Mouse (Mus musculus): ENCODE data around the gene Smdt1.

Smdt1 gene

DNA sequence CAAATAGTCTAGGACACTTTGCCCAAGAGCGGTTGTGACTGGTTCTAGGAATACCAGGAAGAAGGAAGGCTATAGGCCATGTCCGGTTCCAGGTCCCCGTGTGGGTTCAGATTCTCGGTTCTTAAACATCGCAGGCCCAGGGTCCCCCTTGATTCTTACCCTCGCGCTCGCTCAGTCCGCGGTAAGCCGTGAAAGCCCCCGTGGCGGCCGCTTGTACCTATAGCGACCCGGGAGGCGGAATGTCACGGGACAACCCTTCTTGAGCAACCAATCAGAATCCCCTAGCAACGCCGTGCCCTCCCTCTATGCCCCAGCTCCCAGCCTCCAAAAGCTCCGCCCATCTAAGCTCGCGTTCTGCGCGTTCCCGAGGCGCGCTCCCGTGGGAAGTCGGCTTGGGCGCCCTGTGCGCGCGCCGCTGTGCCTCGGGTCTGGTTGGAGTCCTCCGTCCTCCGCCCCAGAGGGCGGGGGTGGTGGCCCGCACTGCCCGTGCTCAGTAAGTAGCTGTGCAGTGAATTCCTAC is at the start of gene Smdt1, which contains the start of the genes Naga and Pheta2:
Smdt1 (plus strand) TSS at position 367 of the 520 bp plus-strand sequence.
Naga (minus strand) TSS at position 333 of the 520 bp plus-strand sequence.
Pheta2 (plus strand) TSS at position 350 of the 520 bp plus-strand sequence.
- peak; percentile 98 for DNase-seq (ENCODE audit: extremely low spot score)

DNA sequence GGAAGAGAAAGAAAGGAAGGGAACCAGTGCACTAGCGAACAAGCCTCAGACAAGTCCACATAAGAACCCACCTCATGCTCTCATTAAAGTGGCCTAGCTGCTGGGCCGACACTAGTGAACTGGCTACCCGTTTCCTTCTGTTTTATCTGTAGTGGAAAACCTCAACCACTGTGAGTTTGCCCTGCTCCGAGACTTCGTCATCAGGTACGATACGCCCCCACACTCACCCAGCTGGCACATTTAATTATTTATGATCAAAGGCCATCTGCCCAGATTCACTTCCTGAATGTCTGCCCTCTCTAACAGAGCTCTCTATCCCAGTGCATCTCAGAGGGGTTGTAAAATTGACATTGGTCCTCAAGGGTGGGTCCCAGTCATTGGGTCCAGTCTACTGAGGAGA is 48.5 kb upstream of the Smdt1 start:
- DNase-seq (ENCODE audit: extremely low spot score) = no peak

DNA sequence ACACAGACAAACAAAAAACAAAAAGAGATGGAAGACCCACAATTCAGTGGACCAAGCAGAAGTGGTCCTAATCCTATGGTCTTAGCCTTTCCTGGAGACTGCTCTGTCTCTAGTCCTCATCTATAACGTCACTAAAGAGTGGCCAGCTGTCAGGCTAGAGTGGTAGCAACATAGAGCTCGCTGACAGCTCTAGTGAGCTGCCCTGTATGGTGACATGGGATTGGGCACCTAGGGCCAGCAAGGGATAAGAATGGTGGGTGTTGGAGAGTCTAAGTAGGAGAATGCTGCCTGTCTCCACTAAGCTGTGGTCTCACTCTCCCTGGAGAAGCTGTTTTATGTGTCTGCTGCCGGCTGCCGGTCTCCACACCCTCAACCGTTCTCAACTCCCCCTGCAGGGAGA is 45.9 kb upstream of the Smdt1 start:
- DNase-seq (ENCODE audit: extremely low spot score) = no peak

DNA sequence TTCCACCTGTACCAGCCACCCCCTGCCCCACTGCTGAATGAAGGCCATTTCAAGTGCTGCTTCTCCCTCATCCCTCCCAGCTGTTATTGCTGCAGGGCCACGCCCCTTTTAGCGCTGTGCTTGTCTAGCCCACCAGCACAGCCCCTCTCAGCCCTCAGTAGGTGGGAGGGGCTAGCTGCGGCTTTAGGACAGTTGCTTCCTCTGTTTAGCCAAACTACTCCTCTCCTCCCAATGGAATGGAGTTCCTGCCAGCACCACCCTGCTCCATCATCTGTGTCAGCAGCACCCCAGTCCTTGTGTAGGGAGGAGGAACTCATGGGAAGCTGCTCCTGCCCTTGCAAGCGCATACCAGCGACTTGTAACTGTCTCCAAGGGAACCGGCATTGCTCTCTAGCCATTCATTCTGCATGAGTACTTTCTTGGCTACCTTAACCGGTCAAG is 45.5 kb upstream of the Smdt1 start:
- DNase-seq (ENCODE audit: extremely low spot score) = peak; percentile 74

DNA sequence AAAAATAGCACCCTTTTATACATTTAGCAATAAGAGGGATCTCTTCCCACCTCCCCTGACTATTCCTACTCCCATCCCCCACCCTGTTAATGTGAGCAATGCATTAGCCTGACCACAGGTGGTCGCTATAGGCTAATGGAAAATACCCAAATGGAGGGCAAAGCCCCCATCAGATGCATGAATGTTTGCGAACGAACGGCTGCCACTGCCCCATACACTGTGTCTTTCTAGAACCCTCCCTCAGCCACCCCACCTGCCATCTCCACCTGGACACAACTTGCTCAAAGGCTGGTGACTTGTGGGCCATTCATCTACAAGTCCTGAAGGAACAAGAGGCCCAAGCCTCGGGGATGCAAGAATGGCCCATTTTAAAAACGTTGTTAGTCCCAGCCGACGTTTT is 44.7 kb upstream of the Smdt1 start:
- peak; percentile 56 for DNase-seq (ENCODE audit: extremely low spot score)

DNA sequence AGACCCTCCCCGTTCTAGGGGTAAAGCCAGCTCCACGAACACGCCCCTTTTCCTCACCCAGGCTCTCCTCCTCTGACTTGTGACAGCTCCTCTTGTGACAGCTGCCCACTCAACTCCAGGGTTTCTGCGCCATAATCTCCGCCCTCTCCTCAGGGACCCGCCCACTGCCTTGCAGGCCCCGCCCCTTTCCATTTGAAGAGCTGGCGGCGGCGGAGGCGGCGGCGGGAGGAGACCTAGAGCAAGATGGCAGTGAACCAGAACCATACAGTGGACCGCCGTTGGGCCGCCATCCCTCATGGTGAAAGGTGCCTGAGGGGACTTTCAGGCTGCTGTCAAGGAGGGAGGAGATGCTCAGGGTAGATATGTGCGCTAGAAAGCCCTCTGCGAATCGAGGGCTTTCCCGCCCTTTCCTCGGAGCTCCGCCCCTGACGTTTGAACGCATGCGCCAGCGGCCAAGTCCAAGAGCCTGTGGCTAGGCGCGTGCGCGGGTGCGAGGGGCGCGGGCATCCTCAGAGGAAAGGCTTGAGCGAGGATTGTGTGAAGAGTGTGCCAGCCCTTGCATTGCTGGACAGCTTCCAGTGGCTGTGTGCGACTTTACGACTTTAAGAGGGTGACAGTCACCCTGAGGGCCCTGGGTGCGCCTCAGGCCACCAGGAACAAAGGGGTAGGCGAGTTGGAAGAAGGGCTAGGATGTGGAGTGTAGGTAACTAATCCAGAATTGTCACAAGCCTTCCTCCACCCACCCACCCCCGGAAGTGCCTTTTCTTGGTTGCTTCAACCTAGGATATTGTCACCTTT is 39.8 kb upstream of the Smdt1 start, which contains the start of gene Wbp2nl:
Wbp2nl (plus strand) TSS at position 191 of the 798 bp plus-strand sequence.
- no peak for DNase-seq (ENCODE audit: extremely low spot score)

DNA sequence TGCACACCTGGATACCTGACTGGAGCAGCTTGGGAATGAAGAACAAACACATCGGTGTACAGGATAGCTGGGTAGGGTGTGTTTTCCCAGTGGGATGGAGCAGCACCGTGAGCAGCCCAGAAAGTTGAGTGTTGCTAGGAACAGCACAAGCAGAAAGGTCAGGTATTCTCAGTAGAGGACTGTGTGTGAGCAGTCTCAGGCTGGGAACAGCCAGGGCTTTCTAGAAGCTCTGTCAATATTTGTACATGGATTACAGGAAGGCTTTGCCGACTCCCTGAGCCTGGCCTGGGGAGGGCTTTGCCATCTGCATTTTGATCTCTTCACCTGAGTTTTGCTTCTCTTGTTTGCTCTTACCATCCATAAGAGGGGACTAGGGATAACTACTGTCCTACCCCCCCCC is 31.7 kb upstream of the Smdt1 start:
- DNase-seq (ENCODE audit: extremely low spot score) = no peak

DNA sequence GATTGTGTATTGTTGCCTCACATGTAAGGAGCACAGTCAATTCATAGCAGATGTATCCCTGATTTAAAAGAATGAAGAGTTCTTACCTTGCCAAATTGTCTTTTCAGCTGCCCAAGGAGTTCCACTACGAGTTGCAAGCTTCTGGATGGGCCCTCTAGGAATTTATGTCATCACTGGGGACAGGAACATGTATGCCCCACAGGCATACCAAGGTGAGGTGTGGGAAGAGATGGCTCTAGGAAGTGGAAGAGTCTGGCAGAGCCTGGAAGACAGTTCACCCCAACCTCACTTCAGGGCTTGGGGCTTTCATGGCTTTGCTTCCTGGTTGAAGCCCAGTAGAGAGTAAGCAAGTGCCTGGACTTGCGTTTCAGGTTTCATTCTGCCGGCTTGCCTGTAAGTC is 30.3 kb upstream of the Smdt1 start:
- no peak for DNase-seq (ENCODE audit: extremely low spot score)

DNA sequence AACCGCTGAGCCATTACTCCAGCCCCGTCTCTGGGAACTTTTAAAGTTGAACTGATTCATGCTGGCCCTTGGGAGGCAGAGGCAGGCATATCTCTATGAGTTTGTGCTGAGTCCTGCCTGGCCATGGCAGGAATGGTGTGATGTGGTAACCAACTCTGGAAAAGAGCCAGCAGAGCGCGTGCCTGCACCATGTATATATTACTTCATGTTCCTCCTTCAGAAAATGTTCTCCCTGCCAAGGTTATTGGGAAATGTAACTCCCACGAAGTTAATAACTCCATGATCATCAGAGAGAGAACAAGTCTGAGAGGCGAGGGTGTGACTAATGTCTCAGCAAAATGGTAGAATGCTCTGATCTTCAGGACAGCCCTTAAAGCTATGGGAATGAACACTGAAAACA is 20.9 kb upstream of the Smdt1 start:
- DNase-seq (ENCODE audit: extremely low spot score) = no peak

DNA sequence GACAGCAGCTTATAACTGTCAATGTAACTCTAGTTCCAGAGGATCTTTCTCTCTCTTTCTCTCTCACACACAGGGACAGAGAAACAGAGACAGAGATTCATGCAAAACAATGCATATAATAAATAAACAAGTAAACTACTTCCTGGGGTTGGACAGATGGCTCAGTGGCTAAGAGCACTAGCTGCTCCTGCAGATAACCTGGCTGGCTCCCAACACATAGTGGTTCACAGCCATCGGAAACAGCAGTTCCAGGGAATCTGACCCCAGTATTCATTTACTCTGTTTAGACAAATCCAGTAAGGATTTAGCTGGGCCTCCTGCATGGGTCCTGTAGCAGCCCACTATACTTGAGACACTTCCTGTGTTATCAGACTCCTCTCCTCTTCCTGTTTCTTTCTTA is 19.1 kb upstream of the Smdt1 start:
- DNase-seq (ENCODE audit: extremely low spot score) = no peak

DNA sequence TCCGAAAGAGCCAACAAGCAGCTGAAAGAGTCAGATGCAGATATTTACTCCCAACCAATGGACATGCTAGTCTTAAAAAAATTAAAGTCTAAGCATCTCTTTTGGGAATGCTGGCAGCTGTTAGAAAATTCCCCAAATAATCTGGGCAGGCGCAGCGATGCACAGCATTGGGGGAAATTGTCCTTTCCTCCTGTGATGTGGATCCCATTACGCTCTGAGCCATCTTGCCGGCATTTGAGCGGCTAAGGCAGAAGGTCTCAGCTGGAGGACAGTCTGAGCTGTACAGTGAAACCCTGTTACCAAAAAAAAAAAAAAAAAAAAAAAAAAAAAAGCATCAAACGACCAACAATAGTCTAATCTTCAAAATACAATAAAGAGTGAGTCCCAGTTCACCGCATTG is 16.6 kb upstream of the Smdt1 start:
- no peak for DNase-seq (ENCODE audit: extremely low spot score)

DNA sequence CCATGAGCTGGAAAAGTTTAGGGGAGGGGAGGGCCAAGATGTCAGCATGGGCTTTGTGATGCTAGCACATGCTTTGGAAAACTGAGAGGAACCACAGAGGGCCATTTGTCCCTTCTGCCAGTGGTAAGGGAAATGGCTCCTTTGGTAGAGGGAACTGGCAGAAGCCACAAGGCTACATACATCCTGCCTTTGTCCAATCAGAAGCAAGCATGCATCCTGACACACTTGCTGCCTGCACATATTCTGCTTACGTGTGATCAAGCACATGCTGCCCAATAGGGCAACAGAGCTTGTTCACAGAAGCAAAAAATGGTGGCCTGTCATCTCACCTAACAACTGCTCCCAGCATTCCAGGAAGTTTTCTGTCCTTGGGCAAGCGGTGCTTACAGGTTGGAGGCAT is 13.4 kb upstream of the Smdt1 start:
- DNase-seq (ENCODE audit: extremely low spot score) = no peak

DNA sequence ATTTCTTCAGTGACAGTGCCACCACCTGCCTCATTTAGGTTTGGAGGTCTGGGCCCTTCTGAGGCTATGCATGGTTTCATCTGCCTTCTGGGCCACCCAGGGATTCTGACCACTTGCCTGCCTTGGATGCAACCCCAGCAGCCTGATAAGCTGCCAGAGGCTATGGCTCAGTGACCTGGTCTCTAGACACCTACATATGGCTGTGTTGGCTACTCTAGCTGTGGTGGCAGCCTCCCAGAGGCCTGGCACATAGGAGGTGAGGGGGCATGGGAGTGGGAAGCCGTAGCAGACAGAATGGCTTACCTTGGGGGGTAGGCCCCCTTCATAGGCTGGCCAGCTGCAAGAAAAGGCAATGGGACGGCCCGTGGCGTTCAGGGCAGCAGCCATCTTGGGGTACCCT is 3.6 kb upstream of the Smdt1 start:
- no peak for DNase-seq (ENCODE audit: extremely low spot score)

DNA sequence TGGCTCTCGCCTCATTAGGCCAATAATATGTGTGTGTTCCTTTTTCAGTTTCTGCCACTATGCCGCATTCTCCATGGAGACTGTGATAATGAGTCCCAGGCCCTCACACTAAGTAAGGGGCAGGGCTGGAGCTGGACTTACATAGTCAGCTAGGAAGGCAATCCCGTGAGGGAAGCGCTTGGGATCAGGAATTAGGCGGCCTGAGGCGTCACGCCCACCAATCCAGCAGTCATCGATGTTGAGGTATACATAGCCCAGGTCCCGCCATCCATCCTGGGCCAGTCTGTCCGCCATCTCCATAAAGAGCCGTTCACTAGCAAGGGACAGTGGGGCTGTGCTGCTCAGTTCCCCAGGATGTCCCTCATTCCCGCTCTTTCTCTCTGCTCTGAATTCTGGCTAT is 2.1 kb upstream of the Smdt1 start:
- DNase-seq (ENCODE audit: extremely low spot score) = no peak

DNA sequence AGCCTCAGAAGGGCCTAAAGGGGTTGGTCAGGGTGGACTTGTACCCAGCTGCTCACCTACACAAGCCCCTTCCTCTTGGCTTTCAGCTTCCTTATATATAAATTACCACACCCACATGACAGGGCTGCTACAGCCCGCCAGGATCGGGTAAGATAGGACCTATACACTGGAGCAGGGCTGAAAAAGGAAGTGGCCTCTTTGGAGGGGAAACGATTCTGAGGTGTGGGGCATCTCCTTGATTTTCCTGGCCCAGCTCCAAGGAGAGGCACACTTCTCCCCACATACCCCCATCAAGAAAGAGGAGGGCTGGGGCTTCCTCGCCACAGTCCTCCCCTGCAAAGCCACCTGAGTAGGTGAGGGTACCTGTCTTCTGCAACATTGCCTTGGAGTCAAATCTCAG is 884 bp upstream of the Smdt1 start:
- DNase-seq (ENCODE audit: extremely low spot score) = no peak

DNA sequence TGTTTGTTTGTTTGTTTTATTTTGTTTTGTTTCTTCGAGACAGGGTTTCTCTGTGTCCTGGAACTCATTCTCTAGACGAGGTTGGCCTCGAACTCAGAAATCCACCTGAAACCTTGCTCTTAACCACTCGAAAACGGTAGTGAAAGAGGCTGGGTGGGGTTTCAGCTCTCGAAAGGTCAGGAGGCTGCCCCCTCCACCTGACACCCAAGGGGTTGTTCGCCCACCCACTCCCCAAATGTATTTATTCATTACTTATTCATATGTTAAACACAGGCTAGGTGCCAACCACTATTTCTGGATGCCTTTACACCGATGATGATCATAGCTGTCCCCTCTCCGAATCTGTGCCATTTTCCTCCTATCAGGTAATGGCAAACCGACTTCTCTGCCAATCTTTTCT is 391 bp downstream of the Smdt1 start:
- no peak for DNase-seq (ENCODE audit: extremely low spot score)

DNA sequence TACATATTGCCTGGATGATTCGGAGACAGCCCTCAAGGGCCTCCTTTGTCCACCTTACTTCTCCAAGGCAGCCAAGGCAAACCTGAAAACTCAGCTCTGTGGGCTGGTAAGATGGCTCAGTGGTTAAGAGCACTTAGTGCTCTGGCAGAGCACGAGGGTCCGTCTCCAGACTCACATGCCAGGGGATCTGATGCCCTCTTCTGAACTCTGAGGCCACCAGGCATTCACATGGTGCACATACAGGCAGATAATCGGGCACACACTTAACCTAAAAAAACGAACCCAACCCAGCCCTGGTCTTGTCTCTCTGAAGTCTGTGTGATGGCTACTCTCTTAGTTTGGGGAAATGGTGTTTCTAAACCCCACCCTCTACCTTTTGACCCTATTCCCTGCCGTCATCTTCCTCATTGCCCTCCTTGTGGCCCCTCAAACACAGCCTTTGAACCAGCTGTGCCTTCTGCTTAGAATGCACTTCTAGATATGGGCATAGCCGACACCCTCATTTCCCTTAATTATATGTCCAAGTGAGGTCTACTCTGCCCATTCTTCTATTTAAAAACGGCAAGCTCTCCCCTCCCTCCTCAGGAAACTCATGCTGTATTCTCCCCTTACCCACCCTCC is 985 bp downstream of the Smdt1 start:
- DNase-seq (ENCODE audit: extremely low spot score) = no peak

DNA sequence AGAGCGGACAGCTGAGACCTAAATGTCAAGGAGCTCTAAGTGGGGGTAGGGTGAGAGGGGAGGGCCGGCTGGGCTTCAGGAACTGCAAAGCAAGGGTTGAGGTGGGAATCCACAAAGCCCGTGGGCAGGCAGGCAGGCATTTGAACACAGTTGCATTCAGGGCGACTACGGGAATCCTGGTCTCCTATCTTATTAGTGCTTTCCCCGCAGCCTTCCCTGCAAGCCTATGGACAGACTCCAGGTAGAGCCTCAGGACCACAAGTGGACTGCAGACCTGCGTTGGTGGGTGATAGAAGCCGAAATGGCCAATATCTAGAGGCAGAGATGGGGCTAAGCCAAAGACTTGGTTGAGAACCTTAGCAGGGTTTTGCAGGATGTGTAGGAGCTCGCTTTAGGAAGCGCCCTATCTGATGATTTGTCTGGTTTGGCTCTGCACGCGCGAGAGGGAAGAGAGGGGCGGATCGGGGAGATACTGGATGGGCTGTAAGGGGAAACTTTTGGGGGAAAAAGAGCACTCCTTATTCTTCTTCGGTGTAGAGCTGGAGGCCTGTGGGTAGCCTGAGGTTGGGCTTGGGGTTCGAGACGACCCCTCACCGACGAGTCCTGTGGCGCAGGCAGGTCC is 1.8 kb downstream of the Smdt1 start:
- no peak for DNase-seq (ENCODE audit: extremely low spot score)

DNA sequence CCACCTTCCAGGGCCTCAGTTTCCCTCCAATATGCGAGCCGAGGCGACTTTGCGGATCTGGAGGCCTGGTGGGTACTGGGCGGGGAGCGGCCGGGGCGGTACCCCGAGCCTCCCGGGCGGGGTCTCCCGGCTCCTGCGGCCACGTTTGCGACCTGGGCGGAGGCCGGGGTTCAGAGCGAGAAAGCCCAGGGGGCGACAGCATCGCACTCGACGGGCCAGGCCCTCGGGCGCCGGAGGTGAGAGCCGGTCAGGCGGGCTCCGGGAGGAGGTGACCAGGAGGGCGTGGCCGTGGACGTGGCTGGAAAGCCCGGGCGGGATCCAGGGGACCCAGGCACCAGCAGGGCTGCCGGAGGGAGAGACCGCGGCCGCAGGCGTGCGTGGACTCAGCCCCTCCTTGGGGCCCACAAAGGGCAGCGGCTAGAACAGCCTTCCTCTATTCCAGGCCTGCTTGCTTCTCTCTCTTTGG is 2.3 kb downstream of the Smdt1 start:
- peak; percentile 55 for DNase-seq (ENCODE audit: extremely low spot score)

DNA sequence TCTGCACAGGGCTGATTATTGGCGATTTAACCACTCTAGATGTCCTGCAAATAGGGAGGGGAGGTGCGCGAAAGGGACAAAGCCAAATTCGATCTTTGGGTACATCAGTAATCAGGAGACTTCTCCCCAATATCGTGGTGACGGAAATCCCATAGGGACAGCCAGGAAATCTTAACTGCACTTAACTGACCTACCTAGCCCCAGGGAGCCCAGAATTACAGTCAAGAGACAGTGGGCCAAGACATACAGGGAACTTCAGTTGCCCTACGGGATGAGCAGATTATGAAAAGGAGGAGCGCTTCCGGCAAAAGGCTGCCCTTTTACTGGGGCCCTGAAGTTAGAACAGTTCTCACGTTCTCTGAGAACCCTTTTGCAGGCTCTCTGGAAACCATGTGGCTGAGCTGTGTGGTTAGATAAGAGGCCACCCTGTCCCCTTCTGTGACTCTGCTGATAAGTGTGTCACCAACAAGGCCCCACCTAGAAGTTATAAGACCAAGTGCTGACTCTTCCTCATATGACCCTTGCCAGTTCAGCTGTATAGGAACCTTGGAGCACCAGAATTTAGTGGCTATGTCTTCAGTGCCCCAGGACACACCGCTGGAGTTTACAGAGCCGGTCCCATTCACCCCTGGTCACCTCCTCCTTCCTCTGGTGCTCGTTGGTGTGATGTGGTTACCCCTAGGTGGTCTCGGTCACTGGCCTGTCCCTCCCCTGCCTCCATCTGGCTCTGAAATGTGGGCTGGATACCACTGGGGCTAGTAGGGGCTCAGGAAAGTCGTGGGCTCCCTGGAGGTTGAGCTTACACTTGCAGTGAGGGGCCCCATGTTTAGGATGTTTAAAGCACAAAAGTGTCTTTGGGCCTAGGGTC is 3.1 kb downstream of the Smdt1 start:
- DNase-seq (ENCODE audit: extremely low spot score) = no peak

DNA sequence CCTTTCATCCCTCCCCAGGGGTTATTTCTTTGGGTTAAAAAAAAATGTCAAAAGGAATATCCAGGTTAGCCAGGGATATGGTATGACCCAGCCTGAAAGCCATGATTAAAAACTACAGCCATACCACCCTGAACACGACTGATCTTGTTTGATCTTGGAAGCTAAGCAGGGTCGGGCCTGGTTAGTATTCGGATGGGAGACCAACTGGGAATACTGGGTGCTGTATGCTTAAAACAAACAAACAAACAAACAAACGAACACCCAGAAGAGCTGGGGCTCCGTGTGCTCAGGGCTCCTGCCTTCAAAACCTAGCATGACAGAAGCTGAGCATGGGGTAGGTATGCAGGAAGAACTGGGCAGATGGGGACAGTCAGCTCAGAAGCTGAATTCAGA is 3.8 kb downstream of the Smdt1 start:
- DNase-seq (ENCODE audit: extremely low spot score) = no peak

Data from embryo, embryonic 9.5 days (tissue).